Mouse (Mus musculus) bone marrow, adult 2 months (tissue): ENCODE results near the gene Man1c1.

Experiments
- CTCF ChIP-seq: fragments of 200-500 bp; IDR thresholded peaks from 2 replicates; pipeline ENCODE4 v1.5.1; 2011; ENCODE audit warnings: low read length, control low read depth; ENCODE audit not compliant: control insufficient read depth, insufficient read depth
- POLR2A ChIP-seq: fragments of 200-500 bp; IDR thresholded peaks from 2 replicates; pipeline ENCODE4 v1.6.1; 2011; ENCODE audit warnings: low read depth, mild to moderate bottlenecking, control low read depth, low read length, borderline replicate concordance; ENCODE audit not compliant: control insufficient read depth

DNA sequence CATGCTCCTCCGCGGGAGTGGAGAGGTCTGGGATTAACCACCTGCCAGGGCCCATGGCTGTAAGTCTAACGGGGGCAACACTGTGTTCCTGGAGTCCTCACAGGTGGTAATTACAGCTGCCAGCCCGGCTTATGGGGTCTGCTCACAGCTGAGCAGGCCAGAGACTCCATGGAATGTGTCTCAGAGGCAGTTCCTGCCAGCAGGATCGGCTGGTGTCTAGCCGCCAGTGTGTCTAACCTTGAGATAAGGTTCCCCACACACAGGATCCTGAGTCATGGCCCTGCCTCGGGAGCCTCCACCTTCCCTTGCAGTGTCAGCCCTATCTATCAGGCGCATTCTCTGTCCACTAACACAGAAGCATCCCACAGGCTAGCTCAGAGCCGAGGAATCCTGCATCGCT, 41.0 kb downstream of the Man1c1 start:
- TF ChIP-seq POLR2A = no peak
- TF ChIP-seq CTCF = no peak
